Mouse (Mus musculus) kidney, postnatal 14 days (tissue): Measurements from ENCODE around the gene Atrn.

Source experiments
- DNase-seq: peaks from one replicate; pipeline ENCODE4 v3.0.0; 2022; ENCODE audit warnings: mixed read lengths

Atrn gene

DNA sequence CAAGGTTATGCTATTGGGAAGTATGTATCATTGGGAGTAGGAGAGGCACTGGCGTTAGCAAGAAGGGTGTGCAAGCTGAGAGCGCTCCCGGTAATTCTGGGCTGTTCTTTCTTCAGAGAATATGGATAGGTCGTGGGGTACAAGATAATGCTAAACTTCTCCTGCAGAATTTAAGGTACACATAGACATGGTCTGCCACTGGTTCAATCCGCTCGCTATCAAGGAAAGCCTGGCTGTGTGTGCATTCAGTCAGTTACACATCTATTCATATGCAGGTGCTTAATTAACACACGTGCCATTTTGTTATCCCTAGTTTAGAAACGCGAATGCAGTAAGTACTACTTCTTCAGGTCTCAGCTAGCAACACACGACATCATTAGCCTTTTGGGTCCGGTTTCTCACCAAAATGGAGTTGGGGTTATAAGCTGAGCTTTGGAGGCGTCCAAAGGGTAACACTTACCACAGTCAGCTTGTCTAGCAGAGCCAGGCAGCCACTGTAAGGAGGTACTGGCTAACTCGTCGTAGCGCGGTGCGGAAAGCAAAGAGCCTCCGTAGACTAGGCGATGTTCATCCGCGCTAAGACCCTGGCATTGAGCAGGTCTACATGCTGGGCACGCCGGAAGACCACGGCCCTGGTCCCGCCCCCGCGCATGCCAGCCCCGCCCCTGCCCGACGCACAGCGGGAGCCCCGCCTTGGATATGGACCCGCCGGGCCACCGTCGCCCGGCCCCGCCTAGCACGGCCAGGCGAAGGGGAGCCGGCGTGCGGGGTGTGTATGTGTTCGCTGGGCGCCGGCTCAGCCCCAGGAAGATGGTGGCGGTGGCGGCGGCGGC is at the start of gene Atrn, which contains the start of gene 4930402H24Rik:
TSS of gene Atrn (plus strand) at position 745 of the 833 bp plus-strand sequence.
TSS of gene 4930402H24Rik (minus strand) at position 656 of the 833 bp plus-strand sequence.
- peak; percentile 96 for DNase-seq

GRCm38 (mm10) chr2:130862091-130862490 is 44.2 kb upstream of the Atrn start:
- DNase-seq, result no peak

- no peak for DNase-seq
These were observed 35.4 kb upstream of the Atrn start for GRCm38 (mm10) chr2:130870916-130871315.

GRCm38 (mm10) chr2:130877376-130877775 is 28.9 kb upstream of the Atrn start:
- no peak for DNase-seq

- no peak for DNase-seq
These were observed 19.3 kb upstream of the Atrn start for GRCm38 (mm10) chr2:130886983-130887382.

DNA sequence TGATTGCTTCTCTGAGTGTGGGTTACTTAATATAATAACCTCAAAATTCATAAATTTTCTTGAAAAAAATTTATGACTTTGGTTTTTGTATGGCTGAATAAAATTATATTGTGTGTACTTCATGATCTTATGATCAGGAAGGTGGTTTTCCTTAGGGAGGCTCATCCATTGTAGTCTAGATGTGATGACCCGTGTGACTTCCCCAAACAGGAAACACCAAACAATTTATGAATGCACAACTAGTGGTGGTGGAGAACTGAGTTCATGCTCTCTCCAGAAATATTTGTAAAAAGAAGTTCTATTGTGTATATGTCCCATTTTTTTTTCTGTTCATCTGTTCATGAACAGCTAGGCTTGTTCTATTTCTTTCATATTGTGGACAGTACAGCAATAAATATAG is 18.8 kb upstream of the Atrn start:
- DNase-seq, result no peak

DNA sequence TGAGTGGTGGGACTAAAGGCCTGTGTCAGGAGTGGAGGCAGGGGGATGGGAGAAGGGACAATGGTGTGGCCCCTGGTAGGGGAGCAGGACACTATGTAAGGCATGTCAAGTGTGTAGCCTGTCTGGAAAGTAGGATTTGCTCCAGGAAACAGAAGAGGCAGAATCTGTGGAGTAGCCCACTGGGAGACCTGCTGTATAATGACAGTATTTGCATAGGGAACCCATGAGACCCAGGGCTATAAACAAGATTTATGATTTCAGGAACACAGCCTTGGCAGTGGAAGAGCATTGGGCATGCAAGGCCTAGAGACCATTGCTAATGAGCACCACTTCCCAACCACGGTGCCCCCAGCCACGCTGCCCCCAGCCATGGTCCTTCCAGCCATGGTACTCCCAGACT is 9.4 kb upstream of the Atrn start:
- DNase-seq, result no peak

DNA sequence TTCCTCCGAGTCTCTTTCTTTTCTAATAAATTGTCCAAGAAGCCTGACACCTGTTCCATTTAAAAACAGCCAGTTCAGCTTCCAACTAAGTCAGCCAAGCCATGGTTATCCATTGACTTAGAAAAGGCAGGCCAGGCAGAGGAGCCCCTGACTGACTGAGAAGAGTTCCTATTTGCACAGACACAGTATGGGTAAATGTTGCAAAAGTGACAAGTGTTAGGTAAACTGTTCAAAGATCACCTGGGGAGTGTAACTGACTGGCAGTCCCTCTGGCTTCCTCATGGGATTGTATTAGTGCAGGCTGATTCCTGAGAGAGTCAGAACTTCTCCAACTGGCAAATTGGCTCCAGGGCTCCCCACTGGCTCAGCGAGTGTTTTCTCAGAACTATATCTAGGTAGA is 8.4 kb upstream of the Atrn start:
- peak; percentile 40 for DNase-seq

DNA sequence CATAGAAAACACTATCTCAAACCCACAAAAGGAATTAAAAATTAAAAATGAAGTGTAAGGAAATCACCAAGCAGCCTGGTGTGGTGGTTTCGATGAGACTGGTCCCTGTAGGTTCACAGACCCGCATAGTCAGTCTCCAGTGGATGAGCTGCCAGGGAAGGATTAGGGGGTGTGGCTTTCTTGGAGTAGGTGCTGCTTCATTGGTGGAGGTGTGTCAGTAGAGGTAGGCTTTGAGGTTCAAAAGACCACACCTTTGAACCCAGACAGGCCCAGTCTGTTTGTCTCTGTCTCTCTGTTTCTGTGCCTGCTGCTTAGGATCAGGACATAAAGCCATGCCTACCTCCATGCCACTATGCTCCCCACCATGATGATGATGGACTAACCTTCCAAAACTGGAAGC is 7.5 kb upstream of the Atrn start:
- no peak for DNase-seq

DNA sequence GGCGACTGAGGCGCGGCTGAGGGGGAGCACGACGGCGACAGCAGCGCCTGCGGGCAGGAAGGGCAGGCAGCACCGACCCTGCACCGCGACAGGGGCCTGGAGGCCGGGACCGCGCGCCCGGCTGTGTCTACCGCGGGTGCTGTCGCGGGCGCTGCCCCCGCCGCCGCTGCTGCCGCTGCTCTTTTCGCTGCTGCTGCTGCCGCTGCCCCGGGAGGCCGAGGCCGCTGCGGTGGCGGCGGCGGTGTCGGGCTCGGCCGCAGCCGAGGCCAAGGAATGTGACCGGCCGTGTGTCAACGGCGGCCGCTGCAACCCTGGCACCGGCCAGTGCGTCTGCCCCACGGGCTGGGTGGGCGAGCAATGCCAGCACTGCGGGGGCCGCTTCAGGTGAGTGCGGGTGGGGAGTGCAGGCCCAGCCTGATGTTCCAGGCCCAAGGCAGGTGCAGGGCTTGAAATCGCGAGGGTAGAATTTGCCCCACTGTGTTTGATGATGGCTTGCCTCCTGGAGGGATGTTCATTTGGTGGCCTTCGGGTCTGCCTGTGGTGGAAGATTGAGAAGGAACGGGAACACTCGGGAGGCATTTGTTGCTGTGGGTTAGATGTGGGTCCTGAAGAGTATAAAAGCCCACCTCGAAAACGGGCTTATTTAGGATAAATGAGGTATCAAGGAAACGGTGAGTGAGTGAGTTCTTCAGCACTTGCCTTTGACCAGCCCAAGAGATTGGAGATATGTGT is 455 bp downstream of the Atrn start:
- DNase-seq, result no peak

DNA sequence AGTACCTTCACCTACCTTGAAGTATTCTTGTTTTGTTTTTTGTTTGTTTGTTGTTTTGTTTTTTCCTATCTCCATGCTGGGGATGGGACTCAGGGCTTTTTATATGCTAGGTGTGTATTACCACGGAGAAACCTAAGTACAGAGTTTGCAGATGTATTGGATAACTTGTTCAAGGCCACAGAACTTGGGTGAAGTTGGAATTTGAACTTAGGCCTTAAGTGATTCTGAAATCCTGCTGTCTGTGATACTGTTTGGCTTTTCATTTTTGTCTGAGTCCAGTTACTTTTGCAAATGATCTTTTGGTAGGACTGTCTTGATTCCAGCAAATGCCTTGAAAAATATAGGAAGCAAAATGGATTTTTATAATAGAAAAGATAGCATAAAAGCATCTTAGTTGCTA is 5.4 kb downstream of the Atrn start:
- no peak for DNase-seq

GRCm38 (mm10) chr2:130914873-130915272 is 8.6 kb downstream of the Atrn start:
- no peak for DNase-seq

GRCm38 (mm10) chr2:130916521-130917147 is 10.3 kb downstream of the Atrn start:
- peak; percentile 23 for DNase-seq

GRCm38 (mm10) chr2:130917686-130918085 is 11.4 kb downstream of the Atrn start:
- no peak for DNase-seq

DNA sequence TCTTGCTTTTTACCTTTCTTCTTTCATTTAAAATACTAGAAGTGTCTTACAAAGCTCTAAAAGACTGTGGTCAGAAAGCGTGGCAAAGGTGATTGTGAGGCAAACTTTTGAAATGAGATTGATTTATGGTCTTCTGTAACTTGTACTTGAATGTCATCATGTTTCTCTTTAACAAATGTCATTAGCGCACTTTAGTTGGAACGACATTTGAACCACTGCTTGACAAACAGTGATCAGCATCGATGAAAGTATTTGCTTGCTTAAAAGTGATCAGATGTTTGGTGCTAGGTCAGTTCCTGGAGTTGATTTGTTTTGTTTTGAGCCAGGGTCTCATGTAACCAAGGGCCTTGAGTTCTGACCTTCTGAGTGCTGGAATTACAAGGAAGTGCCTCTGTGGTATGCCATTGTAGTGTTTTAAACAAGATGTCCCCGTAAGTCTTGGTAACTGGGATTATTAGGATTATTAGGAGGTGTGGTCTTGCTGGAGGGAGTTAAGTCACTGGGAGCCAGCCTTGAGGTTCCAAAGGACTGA is 12.8 kb downstream of the Atrn start:
- no peak for DNase-seq

- no peak for DNase-seq
These were observed 18.7 kb downstream of the Atrn start for GRCm38 (mm10) chr2:130924950-130925349.

DNA sequence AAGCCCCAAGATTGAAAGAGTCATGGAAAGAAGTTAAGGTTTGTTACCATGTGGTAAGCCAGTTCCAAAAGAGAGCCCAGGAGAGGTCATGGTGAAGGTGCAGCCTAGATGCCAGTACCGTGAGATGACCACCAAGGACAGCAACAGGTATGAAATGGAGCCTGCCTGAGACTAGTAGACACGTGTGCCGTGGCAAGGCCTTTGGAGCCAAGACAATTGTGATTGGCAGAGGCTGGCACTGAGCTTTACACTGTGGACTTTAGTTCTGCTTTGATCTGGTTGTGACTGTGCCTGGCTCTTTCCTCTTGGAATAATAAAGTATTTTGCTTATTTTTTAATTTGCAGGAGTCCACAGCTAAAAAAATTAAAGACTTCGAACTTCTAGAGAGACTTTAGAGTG is 21.7 kb downstream of the Atrn start:
- DNase-seq, result no peak

- DNase-seq, result no peak
These were observed 22.2 kb downstream of the Atrn start for GRCm38 (mm10) chr2:130928530-130928929.

- DNase-seq, result no peak
These were observed 23.7 kb downstream of the Atrn start for GRCm38 (mm10) chr2:130929994-130930393.

GRCm38 (mm10) chr2:130932865-130933264 is 26.6 kb downstream of the Atrn start:
- DNase-seq, result no peak

DNA sequence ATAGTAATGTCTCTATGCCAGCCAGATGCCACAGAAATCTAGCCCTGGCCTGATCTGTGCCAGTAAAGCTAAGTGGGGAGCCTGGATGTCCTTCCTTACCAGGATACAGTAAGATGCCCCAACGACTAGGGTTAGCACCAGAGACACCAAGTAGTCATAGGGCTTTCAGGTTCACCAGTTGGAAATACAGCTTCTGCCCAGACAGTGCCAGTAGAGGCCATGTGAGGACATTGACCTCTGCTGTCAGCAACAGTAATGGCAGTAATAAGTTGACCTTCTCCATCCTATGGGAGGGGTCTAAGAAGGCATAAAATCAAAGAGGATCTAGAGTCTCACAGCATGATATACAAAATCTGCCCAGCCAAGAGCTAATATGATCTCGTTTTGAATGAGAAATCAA is 43.5 kb downstream of the Atrn start:
- peak; percentile 14 for DNase-seq

DNA sequence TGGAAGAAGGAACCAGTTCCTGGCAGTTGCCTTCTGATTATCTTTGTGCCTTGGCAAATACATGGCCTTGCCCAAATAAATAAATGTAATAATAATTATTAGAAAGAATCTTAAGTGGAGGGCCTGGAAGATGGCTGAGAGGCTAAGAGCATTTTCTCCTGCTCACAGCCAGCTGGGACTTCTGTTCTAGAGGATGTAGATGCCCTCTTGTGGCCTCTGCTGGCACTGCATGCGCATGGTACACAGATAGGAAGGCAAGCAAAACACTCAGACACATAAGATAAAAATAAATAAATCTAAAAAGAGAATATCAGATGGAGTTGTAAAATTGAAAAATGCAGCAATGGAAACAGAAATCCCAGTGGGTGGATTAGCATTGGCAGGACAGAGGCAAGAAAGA is 44.3 kb downstream of the Atrn start:
- peak; percentile 89 for DNase-seq

GRCm38 (mm10) chr2:130958906-130959305 is 52.6 kb downstream of the Atrn start:
- no peak for DNase-seq
